Mouse (Mus musculus): Measurements from ENCODE around the gene Phf23.

DNA sequence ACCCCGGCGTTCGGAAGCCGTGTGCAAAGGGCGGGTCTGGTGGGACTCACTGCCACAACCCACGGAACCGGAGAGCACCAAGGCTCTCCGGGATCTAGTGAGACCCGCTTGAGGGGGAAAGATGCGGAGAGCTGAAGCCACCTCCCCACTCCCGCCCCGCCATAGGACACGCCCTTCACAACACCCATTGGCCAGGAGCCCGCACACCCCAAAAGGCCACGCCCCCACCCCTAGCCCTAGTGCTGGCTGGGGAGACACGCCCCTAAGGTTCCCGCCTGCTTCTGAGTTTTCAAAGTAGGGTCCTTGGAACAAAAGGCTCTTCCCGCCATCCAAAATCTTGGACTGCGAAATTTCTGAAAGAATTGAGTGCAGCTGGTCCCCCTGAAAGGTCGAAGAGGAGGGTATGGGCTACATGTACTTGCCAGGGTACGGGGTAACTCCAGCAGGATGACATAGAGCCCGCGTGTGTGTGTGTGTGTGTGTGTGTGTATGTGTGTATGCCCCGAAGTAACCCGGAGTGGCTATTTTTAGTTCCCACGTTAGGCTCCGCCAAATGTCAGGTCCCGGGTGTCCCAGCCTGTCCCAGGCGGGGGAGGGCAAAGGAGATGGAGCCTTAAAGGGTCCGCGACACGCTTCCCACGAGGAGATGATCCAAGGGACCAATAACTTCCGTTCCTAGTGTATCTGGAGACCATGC, 47.4 kb upstream of the Phf23 start, which contains the start of gene Slc2a4:
- TF ChIP-seq MAFK (IDR thresholded peaks at IDR 0.05; ENCODE audit: insufficient read depth, low read depth, low read length) (no peak), ZC3H11A (IDR thresholded peaks at IDR 0.05; ENCODE audit: borderline replicate concordance, low read depth, low read length) (no peak)

Data from ES-E14 (cell line).